Mouse (Mus musculus) ES-E14 (cell line): ENCODE data around the gene Nkapd1.

Experiments
- MAFK ChIP-seq: IDR thresholded peaks from 2 replicates; pipeline ENCODE4 v1.6.1; 2014; ENCODE audit warnings: mild to moderate bottlenecking, low read depth, low read length, inconsistent platforms; ENCODE audit not compliant: insufficient read depth
- ZC3H11A ChIP-seq: IDR thresholded peaks from 2 replicates; pipeline ENCODE4 v1.6.1; 2012; ENCODE audit warnings: low read depth, mild to moderate bottlenecking, inconsistent platforms, low read length, borderline replicate concordance
- ZNF384 ChIP-seq: IDR thresholded peaks from 2 replicates; pipeline ENCODE4 v1.6.1; 2012; ENCODE audit warnings: low read depth, low read length, inconsistent platforms

- no peak for TF ChIP-seq ZC3H11A
- TF ChIP-seq MAFK: no peak
- no peak for TF ChIP-seq ZNF384
Measured at GRCm38 (mm10) chr9:50565173-50565572, 52.1 kb downstream of the Nkapd1 start.
